Mouse (Mus musculus) ES-E14 (cell line): ENCODE data around the gene Anln. TPM values are rescaled to one million over a fixed set of nuclear protein-coding genes. Genes with fewer than 3 reads are reported as not detected.
"Not testable (repeated sequence)": the region's sequence is repeated elsewhere in the genome, so short reads cannot be mapped to it uniquely, and the experiment has no call there.

Source experiments
- DNase-seq: peaks from one replicate; pipeline ENCODE4 v3.0.0-alpha.2; 2013; ENCODE audit warnings: low read depth, low spot score
- H3K27ac ChIP-seq: 2 replicates; pipeline ENCODE4 v1.5.1; 2012; ENCODE audit warnings: low read depth, mild to moderate bottlenecking, low read length, moderate library complexity, mixed read lengths; ENCODE audit not compliant: poor library complexity, insufficient read depth, severe bottlenecking
- H3K36me3 ChIP-seq: 2 replicates; pipeline ENCODE4 v1.6.1; 2012; ENCODE audit warnings: mild to moderate bottlenecking, low read length, moderate library complexity, mixed read lengths; ENCODE audit not compliant: control insufficient read depth, poor library complexity, insufficient read depth, severe bottlenecking
- H3K4me1 ChIP-seq, 2 experiments: fragments of 150-350 bp in 1 of 2; sonication (generic) in 1 of 2; 2 replicates each; pipeline ENCODE4 v1.6.1; 2012; ENCODE audit warnings: low read length in 2 of 2, mild to moderate bottlenecking in 1 of 2, mixed read lengths in 1 of 2; ENCODE audit not compliant: control insufficient read depth in 2 of 2, insufficient read depth in 2 of 2, poor library complexity in 1 of 2
- H3K4me3 ChIP-seq, 2 experiments: fragments of 150-350 bp in 1 of 2; sonication (generic) in 1 of 2; 2 replicates each; pipeline ENCODE4 v1.5.1; 2012; ENCODE audit warnings: low read length in 2 of 2, low read depth in 1 of 2, mild to moderate bottlenecking in 1 of 2, mixed read lengths in 1 of 2; ENCODE audit not compliant: insufficient read depth in 1 of 2, poor library complexity in 1 of 2, severe bottlenecking in 1 of 2
- H3K9ac ChIP-seq: 2 replicates; pipeline ENCODE4 v1.6.1; 2012; ENCODE audit warnings: low read depth, mild to moderate bottlenecking, low read length, mixed read lengths; ENCODE audit not compliant: poor library complexity, insufficient read depth, severe bottlenecking
- H3K9me3 ChIP-seq: fragments of 150-350 bp; sonication (generic); 2 replicates; pipeline ENCODE4 v1.6.1; 2012; ENCODE audit warnings: low read depth, mild to moderate bottlenecking, low read length; ENCODE audit not compliant: control insufficient read depth, insufficient read depth
- CHD2 ChIP-seq: IDR thresholded peaks from 2 replicates; pipeline ENCODE4 v1.6.1; 2014; ENCODE audit warnings: mild to moderate bottlenecking, low read depth, low read length, inconsistent platforms
- HCFC1 ChIP-seq: IDR thresholded peaks from 2 replicates; pipeline ENCODE4 v1.6.1; 2012; ENCODE audit warnings: low read length, inconsistent platforms, borderline replicate concordance; ENCODE audit not compliant: insufficient read depth
- MAFK ChIP-seq: IDR thresholded peaks from 2 replicates; pipeline ENCODE4 v1.6.1; 2014; ENCODE audit warnings: mild to moderate bottlenecking, low read depth, low read length, inconsistent platforms; ENCODE audit not compliant: insufficient read depth
- ZC3H11A ChIP-seq: IDR thresholded peaks from 2 replicates; pipeline ENCODE4 v1.6.1; 2012; ENCODE audit warnings: low read depth, mild to moderate bottlenecking, inconsistent platforms, low read length, borderline replicate concordance
- ZNF384 ChIP-seq: IDR thresholded peaks from 2 replicates; pipeline ENCODE4 v1.6.1; 2012; ENCODE audit warnings: low read depth, low read length, inconsistent platforms
- in situ Hi-C, 2 experiments: fragments of 600-800 bp; cut with MboI; formaldehyde crosslinking; loops; one replicate each; pipeline ENCODE4 v1.15.1; 2025; ENCODE audit warnings: low sequenced_read_pairs in 2 of 2, inconsistent platforms in 1 of 2; ENCODE audit not compliant: unreplicated experiment in 2 of 2
- total RNA-seq: library from RNA; depleted of rRNA; stranded (reverse); fragments of 300-350 nt; gene quantifications from 2 replicates; pipeline ENCODE4 v1.2.3, GENCODE M21; 2012

The Anln gene
- total RNA-seq, 1 experiment = 168 TPM

GRCm38 (mm10) chr9:22313218-22313617 is 75.8 kb downstream of the Anln start:
- Histone ChIP-seq H3K4me3 (no peak overlapping the region), H3K27ac (no peak overlapping the region), H3K9ac (no peak overlapping the region), H3K4me1 (no peaks in the 10 kb centered on the region), H3K36me3 (peaks cover 2% of the 10 kb centered on the region; the same call in 1 of the 2 replicates), H3K9me3 (no peaks in the 10 kb centered on the region; the same call in 1 of the 2 replicates)
- no peak for TF ChIP-seq ZNF384
- TF ChIP-seq ZC3H11A = no peak
- no peak for TF ChIP-seq MAFK
- no peak for TF ChIP-seq CHD2
- no peak for TF ChIP-seq HCFC1
- no peak for DNase-seq
- in situ Hi-C loops = no loop called here

GRCm38 (mm10) chr9:22309651-22310050 is 79.3 kb downstream of the Anln start:
- no peak overlapping the region for H3K4me3 ChIP-seq
- in situ Hi-C loops = no loop called here

GRCm38 (mm10) chr9:22307920-22308262 is 81.1 kb downstream of the Anln start:
- H3K36me3 ChIP-seq, H3K9me3 ChIP-seq, in situ Hi-C loops, DNase-seq, H3K9ac ChIP-seq, H3K4me1 ChIP-seq, H3K27ac ChIP-seq: not testable (repeated sequence)
- peak overlapping the region; percentile 36 to 94; a peak in 3 of 4 replicates for H3K4me3 ChIP-seq

More at GRCm38 (mm10) chr9:22309651-22310050, 79.3 kb downstream of the Anln start:
- Histone ChIP-seq H3K4me1 (peaks cover 0 to 5% of the 10 kb centered on the region in 2 experiments; a peak in 1 of 4 replicates), H3K27ac (no peak overlapping the region), H3K9me3 (no peaks in the 10 kb centered on the region; the same call in 1 of the 2 replicates), H3K36me3 (no peaks in the 10 kb centered on the region; the same call in 1 of the 2 replicates), H3K9ac (no peak overlapping the region)
- no peak for DNase-seq
- no peak for TF ChIP-seq ZNF384
- no peak for TF ChIP-seq CHD2
- TF ChIP-seq MAFK = no peak
- TF ChIP-seq ZC3H11A = no peak
- TF ChIP-seq HCFC1 = no peak

GRCm38 (mm10) chr9:22307156-22307919 is 81.7 kb downstream of the Anln start, which contains the start of gene Zfp810:
Gene Zfp810 (minus strand): TSS chr9:22307648.
- in situ Hi-C loops = no loop called here
- no peaks in the 10 kb centered on the region; the same call in 1 of the 2 replicates for H3K9me3 ChIP-seq
- peaks cover 0 to 5% of the 10 kb centered on the region in 2 experiments; a peak in 2 of 4 replicates for H3K4me1 ChIP-seq
- peak; percentile 98 for DNase-seq
- TF ChIP-seq ZNF384 (no peak), CHD2 (peak; percentile 87)
- peak within 1 kb of the TSS; percentile 77 for H3K9ac ChIP-seq
- H3K27ac ChIP-seq = no peak within 1 kb of the TSS
- peak within 1 kb of the TSS; percentile 82 to 94 for H3K4me3 ChIP-seq
- H3K36me3 ChIP-seq = no peaks in the 10 kb centered on the region; the same call in 1 of the 2 replicates

- H3K36me3 ChIP-seq = no peaks in the 10 kb centered on the region; the same call in 1 of the 2 replicates
- in situ Hi-C loops = no loop called here
- no peak overlapping the region for H3K27ac ChIP-seq
- DNase-seq = no peak
- H3K9me3 ChIP-seq = no peaks in the 10 kb centered on the region; the same call in 1 of the 2 replicates
- H3K4me1 ChIP-seq = peaks cover 0 to 5% of the 10 kb centered on the region in 2 experiments; a peak in 2 of 4 replicates
- peak overlapping the region; percentile 82 to 94 for H3K4me3 ChIP-seq
- peak overlapping the region; percentile 77; the same call in 1 of the 2 replicates for H3K9ac ChIP-seq
- TF ChIP-seq HCFC1 = no peak
- no peak for TF ChIP-seq ZNF384
- no peak for TF ChIP-seq ZC3H11A
- TF ChIP-seq MAFK = no peak
- TF ChIP-seq CHD2 = no peak
Observed at GRCm38 (mm10) chr9:22306726-22307125, 82.3 kb downstream of the Anln start.
